Mouse (Mus musculus) heart, postnatal 25 days (tissue): ENCODE measurements around the gene Wnk2. TPM values are rescaled to one million over a fixed set of nuclear protein-coding genes. Genes with fewer than 3 reads are reported as not detected.

Experiments
- DNase-seq: peaks from one replicate; pipeline ENCODE4 v3.0.0; 2022; ENCODE audit warnings: low spot score
- intact Hi-C: fragments of 180-260 bp; cut with DNase I; formaldehyde crosslinking; loops from one replicate; pipeline ENCODE4 v1.15.1; 2025
- total RNA-seq, 2 experiments: library from RNA; stranded (reverse); gene quantifications; 2 replicates each; pipeline ENCODE4 v1.2.3; 2021

Wnk2 gene
- total RNA-seq, 2 experiments from 2014 or later: 71.4 to 78.2 TPM

- peak; percentile 19 for DNase-seq
- intact Hi-C loops: no loop called here
Observed at GRCm38 (mm10) chr13:49016311-49016761, 131.5 kb downstream of the Wnk2 start.

GRCm38 (mm10) chr13:49015366-49016306 lies 132.2 kb downstream of the Wnk2 start:
- no peak for DNase-seq
- intact Hi-C loops: no loop called here

GRCm38 (mm10) chr13:49013206-49013794 lies 134.5 kb downstream of the Wnk2 start:
- DNase-seq: no peak
- intact Hi-C loops: no loop called here

- DNase-seq: no peak
- intact Hi-C loops: no loop called here
Observed at GRCm38 (mm10) chr13:49001691-49002090, 146.1 kb downstream of the Wnk2 start.

- intact Hi-C loops: loop anchor here (2.0 to 5.0 kb wide), 3 partner anchors 56 to 344 kb away; no protein-coding TSS in a partner anchor
- no peak for DNase-seq
Observed at GRCm38 (mm10) chr13:48998591-48998990, 149.2 kb downstream of the Wnk2 start.

- DNase-seq: no peak
- intact Hi-C loops: loop anchor here (5.0 kb wide), 2 partner anchors 54 to 194 kb away; no protein-coding TSS in a partner anchor
Observed at GRCm38 (mm10) chr13:48996731-48997130, 151.1 kb downstream of the Wnk2 start.

- intact Hi-C loops: loop anchor here (5.0 kb wide), 2 partner anchors 53 to 193 kb away; no protein-coding TSS in a partner anchor
- no peak for DNase-seq
Observed at GRCm38 (mm10) chr13:48994903-48995302, 152.9 kb downstream of the Wnk2 start.

- intact Hi-C loops: no loop called here
- DNase-seq: no peak
Observed at GRCm38 (mm10) chr13:48992914-48993313, 154.9 kb downstream of the Wnk2 start.

GRCm38 (mm10) chr13:48990138-48990537 lies 157.7 kb downstream of the Wnk2 start:
- intact Hi-C loops: no loop called here
- no peak for DNase-seq

Other genes with a start within 250 kb of the Wnk2 start
- gene Fam120a, start 180.0 kb downstream of the Wnk2 start, total RNA-seq: 100 to 1,000 TPM; 110 to 116 TPM
- 100 to 1,000 TPM; 101 to 109 TPM for gene Ninj1, start 39.5 kb upstream of the Wnk2 start, total RNA-seq
- gene Card19, start 68.0 kb upstream of the Wnk2 start, total RNA-seq: 100 to 1,000 TPM; 152 to 154 TPM
- gene Susd3, start 100.7 kb upstream of the Wnk2 start, total RNA-seq: under 1 TPM; 0.70 to 0.87 TPM
- 1 to 10 TPM in 1 of 2 experiments, under 1 TPM in 1; 0.91 to 1.2 TPM for gene Fgd3, start 172.3 kb upstream of the Wnk2 start, total RNA-seq
- gene Bicd2, start 193.6 kb upstream of the Wnk2 start, total RNA-seq: 10 to 100 TPM; 74.7 to 76.9 TPM